Mouse (Mus musculus): Measurements from ENCODE around the gene Grk4.
"Not testable (repeated sequence)": the region's sequence is repeated elsewhere in the genome, so short reads cannot be mapped to it uniquely, and the experiment has no call there.

Gene Grk4

DNA sequence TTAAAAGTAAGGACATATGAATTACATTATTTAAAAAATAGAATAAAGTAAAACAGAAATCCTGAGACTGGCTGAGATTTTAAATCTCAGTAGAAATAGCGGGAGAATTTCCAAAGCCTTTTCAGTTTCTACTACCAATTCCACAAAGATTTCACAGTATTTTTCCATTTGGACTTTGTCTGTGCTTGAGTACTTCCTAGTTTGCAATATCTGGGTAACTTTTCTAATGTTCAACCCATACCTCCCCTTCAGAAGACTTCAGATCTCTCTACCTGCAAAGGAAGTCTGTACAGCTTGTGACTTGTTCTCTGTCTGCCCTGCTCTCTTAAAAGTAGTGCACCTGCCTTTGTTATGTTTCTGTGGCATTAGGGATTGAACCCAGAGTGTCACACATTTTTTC lies 48.3 kb downstream of the Grk4 start:
- DNase-seq (ENCODE audit: low read depth, low spot score), result no peak

- DNase-seq (ENCODE audit: low read depth, low spot score), result not testable (repeated sequence)
Observed at GRCm38 (mm10) chr5:34714371-34714770, 54.2 kb downstream of the Grk4 start.

DNA sequence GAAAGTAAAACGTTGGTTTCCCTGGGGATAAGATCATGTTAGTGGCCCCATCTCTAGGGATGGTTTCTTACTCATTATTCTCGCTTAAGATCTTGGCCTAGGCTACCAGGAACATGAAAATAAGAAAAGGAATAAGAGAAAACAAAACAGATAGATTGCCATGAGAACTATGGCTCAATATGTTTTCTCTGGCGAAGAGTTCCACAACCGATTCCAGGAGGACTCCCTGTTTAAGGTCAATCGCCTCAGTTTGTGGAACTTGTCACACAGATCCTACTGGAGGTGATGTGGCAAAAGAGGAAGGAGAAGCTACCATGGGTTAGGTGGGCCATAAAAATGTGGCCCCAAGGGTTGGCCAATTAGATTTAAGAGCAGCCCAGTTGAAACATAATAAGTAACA lies 54.6 kb downstream of the Grk4 start:
- DNase-seq (ENCODE audit: low read depth, low spot score), result no peak

GRCm38 (mm10) chr5:34729141-34729540 lies 69.0 kb downstream of the Grk4 start:
- DNase-seq (ENCODE audit: low read depth, low spot score), result no peak

DNA sequence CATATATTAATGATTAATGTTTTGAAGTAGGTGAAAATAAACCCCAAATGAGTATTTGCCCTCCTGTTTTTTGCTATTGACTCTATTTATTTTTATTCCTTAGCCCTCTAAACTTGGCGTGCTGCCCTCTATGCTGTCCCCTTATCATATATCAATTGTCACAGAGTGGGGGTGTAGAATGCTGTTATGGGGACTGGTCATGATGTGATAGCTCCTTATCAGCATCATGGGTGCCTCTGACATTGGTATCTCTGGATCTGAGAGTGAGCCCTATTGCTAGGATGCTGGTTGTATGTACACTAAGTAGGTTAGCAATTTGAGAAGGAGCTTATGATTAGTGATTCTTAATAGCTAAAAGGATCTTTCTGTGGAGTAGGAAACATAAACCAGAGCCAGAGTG lies 70.1 kb downstream of the Grk4 start:
- DNase-seq (ENCODE audit: low read depth, low spot score), result no peak

GRCm38 (mm10) chr5:34751477-34751876 lies 91.3 kb downstream of the Grk4 start:
- peak; percentile 5 for DNase-seq (ENCODE audit: low read depth, low spot score)

- DNase-seq (ENCODE audit: low read depth, low spot score), result no peak
Observed at GRCm38 (mm10) chr5:34758762-34759161, 98.6 kb downstream of the Grk4 start.

GRCm38 (mm10) chr5:34760850-34761508 lies 100.8 kb downstream of the Grk4 start:
- DNase-seq (ENCODE audit: low read depth, low spot score), result no peak

DNA sequence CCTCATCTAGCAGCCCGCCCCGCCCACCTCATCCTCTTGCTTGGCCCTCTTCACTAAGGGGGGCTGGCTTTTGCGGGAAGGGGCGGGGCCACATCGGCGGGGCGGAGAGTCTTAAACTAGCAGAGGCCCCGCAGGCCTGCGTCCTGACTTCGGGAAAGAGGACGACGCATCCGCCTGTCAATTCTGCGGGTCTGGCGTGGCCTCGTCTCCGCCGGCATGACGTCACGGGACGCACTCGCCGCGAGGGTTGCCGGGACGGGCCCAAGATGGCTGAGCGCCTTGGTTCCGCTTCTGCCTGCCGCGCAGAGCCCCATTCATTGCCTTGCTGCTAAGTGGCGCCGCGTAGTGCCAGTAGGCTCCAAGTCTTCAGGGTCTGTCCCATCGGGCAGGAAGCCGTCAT lies 101.3 kb downstream of the Grk4 start, which contains the start of gene Htt:
Gene Htt (plus strand): TSS at position 232 of the 400 bp plus-strand sequence.
- DNase-seq (ENCODE audit: low read depth, low spot score), result peak; percentile 98

- DNase-seq (ENCODE audit: low read depth, low spot score), result peak; percentile 81
Observed at GRCm38 (mm10) chr5:34761934-34762611, 101.9 kb downstream of the Grk4 start.

- DNase-seq (ENCODE audit: low read depth, low spot score), result no peak
Observed at GRCm38 (mm10) chr5:34771818-34772217, 111.6 kb downstream of the Grk4 start.

DNA sequence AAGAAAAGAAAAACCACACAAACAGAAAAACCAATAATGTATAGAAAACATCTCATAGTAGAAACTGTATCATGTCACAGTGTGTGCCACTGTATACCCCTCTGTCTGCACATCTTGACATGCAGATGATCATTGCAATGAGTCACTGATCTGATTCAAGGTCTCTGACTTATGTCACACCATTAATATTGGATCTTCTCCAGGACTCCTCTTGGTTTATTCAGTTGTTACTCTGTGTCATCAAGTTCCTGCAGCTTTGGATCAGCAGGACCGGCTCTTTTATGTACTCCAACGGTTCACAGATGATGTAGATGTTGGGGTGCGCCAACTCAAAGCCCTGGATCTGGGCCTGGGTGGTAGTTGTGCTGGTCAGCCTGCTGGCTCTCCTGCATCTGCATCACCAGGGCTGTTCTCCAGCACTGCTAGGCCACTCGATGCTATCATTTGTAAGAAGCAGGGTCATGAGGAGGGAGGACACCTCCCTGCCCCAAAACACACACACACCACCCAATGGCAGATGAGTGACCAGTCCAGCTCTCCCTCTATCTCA lies 112.6 kb downstream of the Grk4 start:
- DNase-seq (ENCODE audit: low read depth, low spot score), result no peak

GRCm38 (mm10) chr5:34773392-34773791 lies 113.2 kb downstream of the Grk4 start:
- no peak for DNase-seq (ENCODE audit: low read depth, low spot score)

- DNase-seq (ENCODE audit: low read depth, low spot score), result no peak
Observed at GRCm38 (mm10) chr5:34785027-34785426, 124.8 kb downstream of the Grk4 start.

DNA sequence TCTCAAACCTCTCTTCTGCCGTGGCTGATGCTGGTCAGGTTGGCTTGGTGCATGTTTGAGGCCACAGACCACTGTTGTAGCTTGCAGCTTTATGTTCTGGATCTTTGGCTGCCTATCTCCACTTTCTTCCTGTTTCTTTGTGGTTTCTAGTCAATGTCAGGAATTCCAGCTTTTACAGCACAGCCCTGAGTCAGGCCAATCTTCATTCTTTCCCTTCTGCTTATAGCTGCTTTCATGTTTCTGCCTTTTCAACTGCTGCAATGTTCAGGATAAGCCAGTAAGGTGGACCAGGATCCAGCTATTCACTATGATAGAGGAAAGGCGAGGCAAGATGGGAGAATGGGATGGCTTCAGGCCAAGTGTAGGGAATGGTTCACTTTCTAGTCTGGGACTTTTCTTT lies 131.0 kb downstream of the Grk4 start:
- DNase-seq (ENCODE audit: low read depth, low spot score), result no peak

DNA sequence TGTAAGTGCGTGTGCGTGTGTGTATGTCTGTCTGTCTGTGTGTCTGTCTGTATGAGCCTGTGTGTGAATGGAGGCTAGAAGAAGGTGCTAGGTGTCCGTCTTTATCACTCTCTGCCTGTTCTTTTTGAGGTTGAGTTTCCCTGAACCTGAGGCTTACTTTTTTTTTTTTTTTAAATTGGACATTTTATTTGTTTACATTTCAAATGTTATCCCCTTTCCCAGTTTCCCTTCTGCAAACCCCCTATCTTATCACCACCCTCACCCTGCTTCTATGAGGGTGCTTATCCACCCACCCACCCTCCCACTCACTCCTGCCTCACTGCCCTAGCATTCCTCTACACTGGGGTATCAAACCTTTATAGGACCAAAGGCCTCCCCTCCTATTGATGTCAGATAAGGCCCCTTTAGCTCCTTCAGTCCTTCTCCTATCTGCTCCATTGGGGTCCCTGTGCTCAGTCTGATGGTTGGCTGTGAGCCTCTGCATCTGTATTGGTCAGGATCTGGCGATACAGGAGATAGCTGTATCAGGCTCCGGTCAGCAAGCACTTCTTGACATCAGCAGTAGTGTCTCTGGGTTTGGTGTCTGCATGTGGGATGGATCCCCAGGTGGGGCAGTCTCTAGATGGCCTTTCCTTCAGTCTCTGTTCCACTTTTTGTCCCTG lies 140.2 kb downstream of the Grk4 start:
- no peak for DNase-seq (ENCODE audit: low read depth, low spot score)
